Mouse (Mus musculus) lung, adult 18-20 months (tissue): ENCODE data around the gene Pitpnc1.
"Not testable (repeated sequence)": the region's sequence is repeated elsewhere in the genome, so short reads cannot be mapped to it uniquely, and the experiment has no call there.

Source experiments
- DNase-seq, 2 experiments: peaks; one replicate each; pipeline ENCODE4 v3.0.0; 2022; ENCODE audit warnings: mixed read lengths in 2 of 2

Pitpnc1 gene

DNA sequence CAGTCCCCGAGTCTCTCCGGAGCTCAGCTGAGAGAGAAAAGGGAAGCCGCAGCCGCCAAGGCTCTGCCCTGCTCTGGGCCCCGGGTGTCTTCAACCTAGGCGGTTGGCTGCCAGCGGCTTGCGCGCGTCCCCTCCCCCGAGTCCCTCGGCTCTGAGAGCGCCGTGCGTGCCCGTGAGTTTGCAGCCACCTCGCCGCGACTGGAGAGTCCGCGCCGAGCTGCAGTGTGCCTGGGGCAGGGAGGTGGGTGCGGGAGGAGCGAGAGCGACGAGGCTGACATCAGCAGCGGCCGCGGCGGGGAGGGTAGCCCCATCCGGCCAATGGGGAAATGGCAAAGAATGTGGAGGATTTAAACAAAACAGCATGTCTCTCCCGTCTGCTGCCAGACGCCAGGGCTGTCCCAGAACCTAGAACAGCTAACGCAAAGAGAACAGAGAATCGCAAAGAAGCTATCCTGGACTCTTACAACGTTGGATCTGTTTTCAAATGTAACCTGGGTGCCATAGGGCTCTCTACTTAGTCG lies at the start of gene Pitpnc1:
TSS of gene Pitpnc1 (minus strand) at position 179 of the 521 bp plus-strand sequence.
- DNase-seq = peak; percentile 83 to 87

DNA sequence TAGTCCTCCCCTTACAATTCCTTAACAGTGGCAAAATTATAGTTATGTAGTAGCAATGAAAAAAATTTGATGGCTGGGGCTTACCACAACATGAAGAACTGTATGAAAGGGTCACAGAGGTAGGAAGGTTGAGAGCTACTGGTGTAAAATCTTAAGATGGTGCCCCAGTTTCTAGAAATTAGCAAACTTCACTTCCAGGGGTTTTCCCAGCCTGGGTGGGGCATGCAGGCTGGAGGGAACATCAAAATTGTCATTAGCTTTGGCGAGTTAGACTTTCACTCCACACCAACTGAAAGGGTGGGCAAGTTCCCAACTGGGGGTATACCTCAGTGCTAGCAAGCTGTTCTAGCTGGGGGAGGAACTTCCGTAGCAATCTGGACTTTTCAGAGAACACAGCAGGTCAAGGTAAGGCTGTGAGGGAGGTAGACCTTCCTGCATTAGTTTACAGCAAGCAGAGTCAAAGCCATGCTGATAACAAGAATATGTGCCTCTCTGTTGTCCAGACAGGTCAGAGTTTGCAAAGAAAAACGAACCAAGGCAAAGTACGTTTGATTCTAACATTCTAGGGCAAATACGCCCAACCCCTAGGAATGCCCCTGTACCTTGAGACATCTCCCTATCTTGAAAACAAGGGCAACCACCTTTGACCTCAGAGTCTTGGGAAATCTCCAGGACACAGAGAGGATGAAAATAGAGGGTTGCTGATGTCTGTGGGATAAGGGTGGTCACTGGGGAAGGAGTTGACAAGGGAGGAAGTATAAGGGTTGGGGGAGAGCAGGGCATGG lies 48.3 kb upstream of the Pitpnc1 start:
- no peak for DNase-seq

DNA sequence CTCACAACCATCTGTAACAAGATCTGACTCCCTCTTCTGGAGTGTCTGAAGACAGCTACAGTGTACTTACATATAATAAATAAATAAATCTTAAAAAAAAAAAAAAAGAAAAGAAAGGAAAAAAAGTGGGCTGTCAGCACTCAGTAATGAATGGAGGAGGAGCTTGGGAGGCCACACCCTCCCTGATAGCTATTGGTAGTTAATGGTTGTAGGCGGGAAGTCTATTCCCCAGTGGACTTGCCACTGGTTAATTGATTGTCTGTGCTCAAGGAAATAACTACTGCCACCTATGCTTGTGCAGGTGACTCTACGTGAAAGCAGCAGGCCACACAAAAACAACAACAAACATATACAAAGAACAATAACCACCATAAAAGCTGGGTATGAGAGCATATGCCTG lies 45.9 kb upstream of the Pitpnc1 start:
- no peak for DNase-seq

DNA sequence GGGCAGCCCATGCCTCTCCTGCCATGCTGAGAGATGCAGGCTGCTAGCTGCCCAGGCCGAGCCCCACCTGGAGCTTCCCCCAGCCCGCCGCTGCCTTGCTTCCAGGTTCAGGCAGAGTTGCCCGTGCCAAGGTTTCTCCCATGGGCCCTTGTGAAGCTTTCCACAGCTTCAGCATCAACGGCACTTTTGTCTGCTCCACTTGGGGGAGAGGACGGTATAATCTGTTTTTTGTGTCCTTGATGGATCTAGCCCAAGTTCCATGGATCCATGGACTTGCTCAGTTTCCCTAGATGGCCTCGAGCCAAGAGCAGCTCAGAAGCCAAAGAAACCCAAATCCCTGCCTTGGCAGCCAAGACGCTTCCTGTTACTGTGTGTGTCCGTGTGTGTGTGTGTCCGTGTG lies 42.5 kb upstream of the Pitpnc1 start:
- no peak for DNase-seq

GRCm38 (mm10) chr11:107511954-107512353 lies 41.5 kb upstream of the Pitpnc1 start:
- DNase-seq = peak; percentile 44 to 51

DNA sequence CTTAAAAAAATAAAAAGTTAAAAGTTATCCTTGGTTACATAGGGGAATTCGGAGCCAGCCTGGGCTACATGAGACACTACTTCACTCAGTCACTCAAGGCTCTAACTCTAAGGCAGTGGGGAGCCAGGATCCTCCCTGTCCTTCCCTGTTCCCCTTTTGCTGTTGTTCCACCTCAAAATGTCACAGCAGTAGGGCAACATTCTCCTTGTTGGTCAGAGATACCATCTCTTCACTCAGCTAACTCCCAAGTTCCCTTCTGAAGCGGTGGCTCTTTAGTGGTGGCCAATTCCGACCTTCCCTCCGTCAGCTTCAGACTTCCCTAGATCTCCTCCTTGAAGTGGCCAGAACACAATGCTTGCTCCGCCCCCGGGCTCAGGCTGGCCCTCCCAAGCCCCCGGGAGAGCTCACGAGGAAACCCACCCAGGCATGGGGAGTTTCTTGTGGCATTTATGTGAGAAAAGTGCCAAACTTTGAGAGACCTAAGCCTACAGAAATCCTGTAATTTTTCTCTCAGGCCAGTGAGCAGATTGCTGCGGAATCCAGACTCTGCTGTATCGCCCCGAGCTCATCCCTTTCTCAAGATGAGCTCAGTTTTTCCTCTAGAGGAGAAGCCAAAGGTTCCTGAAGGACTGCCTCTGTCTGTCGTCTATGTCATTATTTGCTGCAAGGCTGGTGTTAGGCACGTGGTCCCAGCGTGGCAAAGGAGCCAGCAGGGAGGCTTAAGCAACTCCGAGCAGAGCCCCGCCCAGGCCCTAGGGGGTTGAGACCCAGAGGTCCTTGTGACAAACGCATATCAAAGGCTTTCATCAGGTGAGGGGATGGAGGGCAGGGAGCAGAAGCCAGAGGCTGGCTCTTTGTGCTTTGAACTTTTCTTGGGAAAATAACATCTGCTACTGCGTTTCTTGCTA lies 40.1 kb upstream of the Pitpnc1 start:
- peak; percentile 49 for DNase-seq

- DNase-seq = no peak
Observed at GRCm38 (mm10) chr11:107509631-107510338, 39.3 kb upstream of the Pitpnc1 start.

- DNase-seq = no peak
Observed at GRCm38 (mm10) chr11:107506260-107506659, 35.8 kb upstream of the Pitpnc1 start.

- not testable (repeated sequence) for DNase-seq
Observed at GRCm38 (mm10) chr11:107504364-107504763, 33.9 kb upstream of the Pitpnc1 start.

GRCm38 (mm10) chr11:107502801-107503200 lies 32.3 kb upstream of the Pitpnc1 start:
- no peak for DNase-seq

DNA sequence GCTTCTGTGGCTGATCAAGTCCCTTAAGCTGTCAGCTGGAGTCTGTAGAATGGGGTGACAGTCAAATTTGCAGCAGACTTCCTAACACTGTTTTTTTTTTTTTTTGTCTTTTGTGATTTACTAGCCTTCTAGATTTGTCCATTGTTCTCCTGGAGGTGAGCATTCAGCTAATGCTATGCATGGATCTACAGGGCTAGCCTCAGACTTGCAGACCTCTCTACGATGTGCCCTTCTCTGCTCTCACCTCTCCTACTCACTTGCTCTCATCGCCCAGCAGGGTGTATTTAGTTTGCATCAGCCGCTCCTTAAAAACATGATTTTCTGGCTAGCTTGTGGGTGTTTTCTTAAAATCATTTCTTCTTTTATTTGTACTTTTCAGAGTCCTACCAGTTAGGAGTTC lies 13.8 kb upstream of the Pitpnc1 start:
- no peak for DNase-seq

DNA sequence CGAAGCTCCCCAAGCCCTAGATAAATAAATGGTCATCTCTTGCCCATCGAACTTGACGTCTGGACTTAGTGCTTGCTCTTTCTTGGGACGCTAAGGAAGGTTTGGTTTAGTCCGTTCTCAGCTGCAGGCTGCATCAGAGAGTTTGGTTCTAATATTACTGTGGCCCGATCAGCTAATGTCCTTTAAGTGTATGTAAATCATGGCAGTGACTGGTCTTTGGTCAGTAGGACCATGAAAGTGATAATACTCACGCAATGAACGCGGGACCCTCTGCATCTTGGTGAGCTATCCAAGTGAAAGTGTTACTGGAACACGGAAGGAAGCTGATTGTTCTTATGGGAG lies 9.3 kb upstream of the Pitpnc1 start:
- DNase-seq = no peak

DNA sequence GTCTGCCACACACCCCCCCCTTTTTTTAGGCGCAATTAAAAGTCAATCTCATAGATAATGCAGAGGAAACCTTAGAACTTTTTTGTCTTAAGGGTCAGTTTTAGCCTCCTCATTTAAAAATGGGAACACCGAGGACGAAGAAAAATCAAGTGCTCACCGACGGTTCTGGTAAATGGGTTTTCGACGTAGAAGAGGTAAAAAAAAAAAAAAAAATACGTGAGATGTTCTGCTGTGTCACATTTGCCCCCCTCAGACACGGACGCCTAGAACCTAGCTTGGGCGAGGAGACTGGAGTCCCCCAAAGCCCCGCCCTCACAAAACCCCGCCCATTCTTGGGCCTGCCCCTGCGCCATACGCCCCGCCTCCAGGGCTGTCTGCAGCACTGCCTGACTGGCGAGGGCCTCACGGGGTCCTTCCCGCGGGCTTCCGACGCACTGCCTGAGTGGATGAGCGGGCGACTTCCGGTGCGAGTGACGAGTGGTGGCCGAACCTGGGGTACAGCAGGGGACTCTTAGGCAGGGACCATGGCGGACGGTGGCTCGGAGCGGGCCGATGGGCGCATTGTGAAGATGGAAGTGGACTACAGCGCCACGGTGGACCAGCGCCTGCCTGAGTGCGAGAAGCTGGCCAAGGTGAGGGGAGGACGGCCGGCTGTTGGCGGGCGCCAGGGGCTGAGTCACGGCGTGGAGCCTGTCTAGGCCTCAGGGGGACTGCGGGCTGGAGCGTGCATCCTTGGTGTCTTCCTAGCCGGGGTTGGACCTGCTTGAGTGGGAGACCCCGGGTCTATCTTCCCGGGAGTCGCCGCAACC lies 8.8 kb upstream of the Pitpnc1 start, which contains the start of gene Psmd12:
TSS of gene Psmd12 (plus strand) at position 432 of the 809 bp plus-strand sequence.
- DNase-seq = peak; percentile 93 to 97

GRCm38 (mm10) chr11:107473137-107473820 lies 2.8 kb upstream of the Pitpnc1 start:
- DNase-seq = peak in 1 of 2 experiments; percentile 65

- no peak for DNase-seq
Observed at GRCm38 (mm10) chr11:107472304-107472703, 1.8 kb upstream of the Pitpnc1 start.

- no peak for DNase-seq
Observed at GRCm38 (mm10) chr11:107471071-107471720, 697 bp upstream of the Pitpnc1 start.

GRCm38 (mm10) chr11:107469523-107470371 lies 752 bp downstream of the Pitpnc1 start:
- DNase-seq = peak; percentile 49 to 63

DNA sequence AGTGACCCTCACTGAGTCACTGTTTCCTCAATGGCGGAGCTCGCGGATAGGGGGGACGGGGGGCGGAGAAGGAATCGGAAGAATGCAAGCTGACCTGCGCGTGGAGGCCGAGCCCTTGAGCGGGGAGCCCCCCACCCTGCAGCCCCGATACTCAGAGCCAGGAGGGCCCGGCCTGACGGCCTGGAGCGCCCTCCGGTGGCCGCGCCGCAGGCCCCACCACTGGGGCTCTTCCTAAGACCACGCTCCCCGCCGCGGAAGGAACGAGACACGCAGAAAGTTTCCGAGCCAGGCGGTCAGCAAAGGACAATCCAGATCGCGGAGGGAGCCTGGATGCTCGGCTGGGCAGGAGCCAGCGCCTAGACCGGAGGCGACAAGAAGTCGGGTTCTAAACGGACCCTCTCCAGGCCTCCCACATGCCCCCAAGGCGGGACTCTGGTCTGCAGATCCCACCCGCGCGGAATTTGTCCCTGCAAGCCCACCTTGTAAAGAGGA lies 1.4 kb downstream of the Pitpnc1 start:
- DNase-seq = peak; percentile 68 to 69

GRCm38 (mm10) chr11:107468252-107469030 lies 2.1 kb downstream of the Pitpnc1 start:
- no peak for DNase-seq
